Comparison of ENCODE assay signal across 10 mouse cellular contexts in genomic region chr5:92961770-92962231, GRCm38 (mm10).
DNase-seq lines count a peak whose midpoint lies in the region; ATAC-seq lines count a peak whose summit lies in the region.
"Had no signal": no experiment of that assay in that cellular context is flagged by ENCODE, and none has a peak within 500 bp of the region (broad histone marks: within the 10 kb centered on the region; RNA-seq: fewer than 3 reads in every experiment).

No protein-coding gene starts in this region.

- no peak for DNase-seq in hindbrain, embryonic 14.5 days (ENCODE audit: low spot score)
- peak; percentile 97 for DNase-seq in heart, adult 11 months
- no peak for DNase-seq in left cerebral cortex, postnatal 14 days (ENCODE audit: low spot score in 2 of 2)
- no peak for DNase-seq in frontal cortex, adult 2 months (ENCODE audit: extremely low spot score in 1 of 2, low spot score in 1 of 2)
- DNase-seq in liver, embryonic 11.5 days (ENCODE audit: low spot score): no peak

- WGBS in hindbrain, embryonic 13.5 days: 74% methylated on average over 7 of the region's 7 CpGs
- WGBS in hindbrain, embryonic 14.5 days: 67% methylated on average over 7 of the region's 7 CpGs
- WGBS in intestine, embryonic 15.5 days: 53% methylated on average over 7 of the region's 7 CpGs
- WGBS in stomach, embryonic 15.5 days: 67% methylated on average over 7 of the region's 7 CpGs
- 61% methylated on average over 7 of the region's 7 CpGs for WGBS in liver, embryonic 11.5 days

- intact Hi-C loops in left cerebral cortex, postnatal 14 days (cut with DNase I): no loop called here

- H3K9ac ChIP-seq in hindbrain, embryonic 13.5 days: peak overlapping the region; percentile 0; the same call in 1 of the 2 replicates
- H3K9ac ChIP-seq in hindbrain, embryonic 14.5 days: no peak overlapping the region
- H3K9ac ChIP-seq in intestine, embryonic 15.5 days: no peak overlapping the region
- H3K9ac ChIP-seq in stomach, embryonic 15.5 days: no peak overlapping the region
- no peak overlapping the region for H3K9ac ChIP-seq in liver, embryonic 11.5 days (ENCODE audit: low read depth, low read length)
- H3K9ac ChIP-seq: liver, embryonic 15.5 days; neural tube, embryonic 12.5 days had no signal

- H3K4me2 ChIP-seq in hindbrain, embryonic 13.5 days: no peak overlapping the region
- no peak overlapping the region for H3K4me2 ChIP-seq in hindbrain, embryonic 14.5 days (replicated peaks)
- no peak overlapping the region for H3K4me2 ChIP-seq in intestine, embryonic 15.5 days (replicated peaks)
- H3K4me2 ChIP-seq in stomach, embryonic 15.5 days: no peak overlapping the region
- no peak overlapping the region for H3K4me2 ChIP-seq in liver, embryonic 11.5 days
- H3K4me2 ChIP-seq: liver, embryonic 15.5 days; neural tube, embryonic 12.5 days had no signal

- H3K4me3 ChIP-seq in hindbrain, embryonic 13.5 days: no peak overlapping the region
- H3K4me3 ChIP-seq in hindbrain, embryonic 14.5 days (replicated peaks; ENCODE audit: low read length): no peak overlapping the region
- H3K4me3 ChIP-seq in intestine, embryonic 15.5 days (replicated peaks): no peak overlapping the region
- no peak overlapping the region for H3K4me3 ChIP-seq in stomach, embryonic 15.5 days (replicated peaks)
- H3K4me3 ChIP-seq in liver, embryonic 11.5 days (ENCODE audit: low read depth, low read length): no peak overlapping the region
- H3K4me3 ChIP-seq: liver, embryonic 15.5 days; neural tube, embryonic 12.5 days had no signal

- no peaks in the 10 kb centered on the region for H3K9me3 ChIP-seq in hindbrain, embryonic 13.5 days
- no peaks in the 10 kb centered on the region for H3K9me3 ChIP-seq in hindbrain, embryonic 14.5 days (ENCODE audit: control insufficient read depth, low read length)
- no peaks in the 10 kb centered on the region for H3K9me3 ChIP-seq in intestine, embryonic 15.5 days
- no peaks in the 10 kb centered on the region for H3K9me3 ChIP-seq in stomach, embryonic 15.5 days
- no peaks in the 10 kb centered on the region for H3K9me3 ChIP-seq in liver, embryonic 11.5 days (ENCODE audit: control insufficient read depth, low read length)
- H3K9me3 ChIP-seq: liver, embryonic 15.5 days; neural tube, embryonic 12.5 days had no signal

- no peaks in the 10 kb centered on the region for H3K27me3 ChIP-seq in hindbrain, embryonic 13.5 days
- no peaks in the 10 kb centered on the region for H3K27me3 ChIP-seq in hindbrain, embryonic 14.5 days (ENCODE audit: control insufficient read depth, insufficient read depth, low read length)
- H3K27me3 ChIP-seq in intestine, embryonic 15.5 days (replicated peaks): no peaks in the 10 kb centered on the region
- H3K27me3 ChIP-seq in stomach, embryonic 15.5 days (replicated peaks): no peaks in the 10 kb centered on the region
- 0 out of 2 replicates have a peak, but pooled peaks cover 3% of the 10 kb centered on the region for H3K27me3 ChIP-seq in liver, embryonic 11.5 days (replicated peaks; ENCODE audit: control insufficient read depth, insufficient read depth, low read length)
- H3K27me3 ChIP-seq: liver, embryonic 15.5 days; neural tube, embryonic 12.5 days had no signal

- ATAC-seq in hindbrain, embryonic 13.5 days (ENCODE audit: low FRiP score): no peak
- ATAC-seq in hindbrain, embryonic 14.5 days (ENCODE audit: low FRiP score): no peak
- ATAC-seq in intestine, embryonic 15.5 days: peak; percentile 81
- peak; percentile 86 for ATAC-seq in stomach, embryonic 15.5 days (ENCODE audit: insufficient read depth, low FRiP score, low read depth)
- no peak for ATAC-seq in liver, embryonic 11.5 days (replicated peaks; ENCODE audit: low FRiP score)

- peaks cover 14% of the 10 kb centered on the region for H3K36me3 ChIP-seq in hindbrain, embryonic 13.5 days
- 0 out of 2 replicates have a peak, but pooled peaks cover 7% of the 10 kb centered on the region for H3K36me3 ChIP-seq in hindbrain, embryonic 14.5 days (replicated peaks; ENCODE audit: control insufficient read depth, insufficient read depth)
- H3K36me3 ChIP-seq in intestine, embryonic 15.5 days: peaks cover 19% of the 10 kb centered on the region; the same call in 1 of the 2 replicates
- peaks cover 17% of the 10 kb centered on the region for H3K36me3 ChIP-seq in stomach, embryonic 15.5 days
- H3K36me3 ChIP-seq in liver, embryonic 11.5 days (ENCODE audit: control insufficient read depth, insufficient read depth, low read length): peaks cover 3% of the 10 kb centered on the region; the same call in 1 of the 2 replicates
- H3K36me3 ChIP-seq: liver, embryonic 15.5 days had no signal

- H3K4me1 ChIP-seq in hindbrain, embryonic 13.5 days (replicated peaks): no peaks in the 10 kb centered on the region
- H3K4me1 ChIP-seq in hindbrain, embryonic 14.5 days (replicated peaks; ENCODE audit: control insufficient read depth, insufficient read depth, low read length): no peaks in the 10 kb centered on the region; the same call in 1 of the 2 replicates
- H3K4me1 ChIP-seq in intestine, embryonic 15.5 days (replicated peaks): peaks cover 16% of the 10 kb centered on the region
- peaks cover 14% of the 10 kb centered on the region; the same call in 1 of the 2 replicates for H3K4me1 ChIP-seq in stomach, embryonic 15.5 days
- H3K4me1 ChIP-seq in liver, embryonic 11.5 days (replicated peaks; ENCODE audit: control insufficient read depth, insufficient read depth, low read length): no peaks in the 10 kb centered on the region
- H3K4me1 ChIP-seq: liver, embryonic 15.5 days; neural tube, embryonic 12.5 days had no signal

- H3K27ac ChIP-seq in hindbrain, embryonic 13.5 days: no peak overlapping the region
- H3K27ac ChIP-seq in hindbrain, embryonic 14.5 days: no peak overlapping the region
- peak overlapping the region; percentile 37; the same call in 1 of the 2 replicates for H3K27ac ChIP-seq in intestine, embryonic 15.5 days
- peak overlapping the region; percentile 70 for H3K27ac ChIP-seq in stomach, embryonic 15.5 days
- H3K27ac ChIP-seq in liver, embryonic 11.5 days (ENCODE audit: low read depth, low read length): no peak overlapping the region
- H3K27ac ChIP-seq: liver, embryonic 15.5 days; neural tube, embryonic 12.5 days had no signal

Comparison
In these comparisons a context has a peak if more than half of its experiments do, and no peak if none do; other contexts are left out.
1. ATAC-seq: peak in intestine, embryonic 15.5 days (single experiment) and stomach, embryonic 15.5 days (single experiment); none in hindbrain, embryonic 13.5 days (single experiment), hindbrain, embryonic 14.5 days (single experiment) and liver, embryonic 11.5 days (single experiment).
2. H3K27ac ChIP-seq: peak in intestine, embryonic 15.5 days (single experiment) and stomach, embryonic 15.5 days (single experiment); none in hindbrain, embryonic 13.5 days (single experiment), hindbrain, embryonic 14.5 days (single experiment) and liver, embryonic 11.5 days (single experiment).